Mouse (Mus musculus) layer of hippocampus, adult 11-12 months (tissue): ENCODE data around the gene Zfp385a.

Source experiments
- DNase-seq: peaks from one replicate; pipeline ENCODE4 v3.0.0; 2022; ENCODE audit warnings: low spot score

Gene Zfp385a

DNA sequence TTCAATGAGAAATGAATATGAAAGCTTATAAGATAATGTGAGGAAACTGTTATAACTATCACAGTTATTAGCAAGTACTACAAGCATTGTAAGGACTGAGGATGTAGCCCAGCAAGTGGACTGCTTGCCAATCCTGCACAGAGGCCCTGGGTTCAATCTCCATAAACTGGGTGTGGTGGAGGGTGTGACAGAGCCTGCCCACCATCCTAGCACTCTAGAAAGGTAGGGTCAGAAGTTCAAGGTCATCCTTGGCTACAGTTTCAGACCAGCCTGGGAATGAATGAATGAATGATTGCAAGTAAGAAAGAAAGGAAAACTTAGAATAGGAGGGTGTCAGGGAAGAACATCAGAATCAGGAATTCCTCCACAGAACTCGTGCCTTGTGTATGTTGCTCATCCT lies 23.9 kb upstream of the Zfp385a start:
- no peak for DNase-seq

DNA sequence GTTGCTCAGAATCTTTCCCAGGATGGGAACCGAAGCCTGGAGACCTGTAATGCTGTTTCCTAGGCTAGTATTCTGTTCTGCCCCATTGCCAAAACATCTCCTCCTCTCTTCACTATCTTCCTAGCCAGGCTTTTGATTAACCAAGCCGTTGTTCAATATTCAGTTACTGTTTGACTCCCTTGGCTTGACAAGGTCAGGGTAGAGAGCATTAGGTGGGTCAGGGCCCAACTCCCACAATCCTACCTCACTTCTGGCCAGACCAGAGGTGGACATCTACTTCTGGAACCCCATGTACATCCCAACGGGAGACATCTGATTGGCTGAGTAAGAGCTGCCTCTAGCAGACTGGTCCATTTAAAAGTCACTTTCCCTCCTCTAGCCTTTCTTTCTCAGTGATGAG lies 23.1 kb upstream of the Zfp385a start:
- DNase-seq, result no peak

DNA sequence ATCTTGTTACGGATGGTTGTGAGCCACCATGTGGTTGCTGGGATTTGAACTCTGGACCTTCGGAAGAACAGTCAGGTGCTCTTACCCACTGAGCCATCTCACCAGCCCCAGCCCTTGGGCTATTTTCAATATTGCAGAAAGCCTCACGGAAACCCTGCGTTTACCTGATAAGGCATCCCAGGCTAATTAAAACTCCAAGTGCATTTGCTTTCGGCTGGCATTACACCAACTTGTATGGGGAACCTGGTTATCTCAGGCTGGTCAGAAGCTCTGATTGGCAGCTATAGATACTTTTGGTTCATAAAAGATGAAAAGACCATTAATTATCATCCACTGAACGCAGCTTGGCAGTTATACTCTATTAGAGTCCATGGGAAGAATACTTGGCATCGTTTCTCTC lies 22.4 kb upstream of the Zfp385a start:
- no peak for DNase-seq

DNA sequence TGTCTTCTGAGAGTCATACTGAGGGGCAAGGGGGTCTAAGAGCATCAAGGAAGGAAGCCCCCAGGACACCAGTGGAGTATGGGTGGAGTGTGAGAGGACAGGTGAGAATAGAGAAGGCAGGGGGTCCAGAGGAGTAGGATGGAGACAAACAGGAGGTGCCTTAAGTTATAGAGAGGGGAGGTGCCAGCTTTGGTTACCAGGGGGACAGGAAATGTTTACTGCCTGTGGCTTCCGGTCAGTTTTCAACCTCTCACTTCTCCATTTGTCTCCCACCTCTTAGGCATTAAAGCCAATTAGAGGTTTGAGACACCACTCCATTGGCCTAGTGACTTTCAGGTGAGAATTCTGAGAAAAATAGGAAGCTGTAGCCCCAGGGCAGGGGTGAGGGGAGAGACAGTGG lies 21.4 kb upstream of the Zfp385a start:
- no peak for DNase-seq

DNA sequence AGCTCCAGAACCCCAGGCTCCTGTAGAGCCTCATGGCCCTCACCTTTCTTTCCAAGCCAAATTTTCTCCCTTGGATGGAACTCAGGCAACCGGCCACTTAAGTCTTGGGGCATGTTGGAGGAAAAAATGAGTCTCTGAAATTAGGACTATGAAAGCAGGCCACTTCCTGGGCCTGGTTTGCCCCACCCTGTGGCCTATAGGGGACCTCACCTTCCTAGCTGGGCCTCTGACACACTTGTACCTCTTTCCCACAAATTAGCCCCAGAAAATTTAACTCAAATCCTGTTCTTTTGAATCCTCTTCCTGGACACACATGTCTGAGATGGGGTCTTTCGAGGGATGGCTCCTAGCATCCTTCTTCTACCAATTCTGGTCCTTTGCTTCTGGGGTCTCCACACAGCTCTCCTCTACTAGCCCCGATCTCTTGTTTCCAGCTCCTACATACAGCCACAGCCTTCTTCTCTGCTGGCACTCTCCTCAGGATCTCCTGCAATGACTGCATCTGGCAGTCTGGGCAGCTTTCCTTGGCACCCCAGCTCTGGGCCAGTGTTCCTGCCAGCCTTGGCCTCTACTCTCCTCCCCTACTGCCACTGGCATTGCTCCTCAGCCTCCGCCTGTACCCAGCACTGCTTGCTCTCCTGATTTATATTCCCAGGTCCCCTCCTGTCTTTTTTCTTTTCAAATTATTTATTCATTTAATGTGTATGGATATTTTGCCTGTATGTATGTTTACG lies 20.1 kb upstream of the Zfp385a start:
- DNase-seq, result no peak

DNA sequence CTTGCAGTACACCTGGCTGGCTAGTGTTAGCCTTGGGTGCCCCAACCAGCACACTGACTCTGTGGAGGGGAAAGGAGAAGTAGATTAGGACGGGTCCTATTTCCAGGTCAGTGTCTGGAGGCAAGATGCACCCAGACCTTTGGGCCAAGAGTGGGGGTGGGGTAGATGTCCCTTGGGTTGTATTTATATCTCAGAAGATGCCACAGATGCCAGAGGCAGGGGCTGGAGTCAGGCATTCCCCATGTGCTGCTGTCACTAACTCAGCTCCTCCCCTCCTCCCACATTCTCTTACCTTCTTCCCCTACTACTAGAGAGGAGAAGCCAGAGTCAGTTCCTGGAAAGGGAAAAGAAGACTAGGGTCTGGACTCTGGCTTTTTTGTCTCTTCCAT lies 19.2 kb upstream of the Zfp385a start:
- DNase-seq, result no peak

DNA sequence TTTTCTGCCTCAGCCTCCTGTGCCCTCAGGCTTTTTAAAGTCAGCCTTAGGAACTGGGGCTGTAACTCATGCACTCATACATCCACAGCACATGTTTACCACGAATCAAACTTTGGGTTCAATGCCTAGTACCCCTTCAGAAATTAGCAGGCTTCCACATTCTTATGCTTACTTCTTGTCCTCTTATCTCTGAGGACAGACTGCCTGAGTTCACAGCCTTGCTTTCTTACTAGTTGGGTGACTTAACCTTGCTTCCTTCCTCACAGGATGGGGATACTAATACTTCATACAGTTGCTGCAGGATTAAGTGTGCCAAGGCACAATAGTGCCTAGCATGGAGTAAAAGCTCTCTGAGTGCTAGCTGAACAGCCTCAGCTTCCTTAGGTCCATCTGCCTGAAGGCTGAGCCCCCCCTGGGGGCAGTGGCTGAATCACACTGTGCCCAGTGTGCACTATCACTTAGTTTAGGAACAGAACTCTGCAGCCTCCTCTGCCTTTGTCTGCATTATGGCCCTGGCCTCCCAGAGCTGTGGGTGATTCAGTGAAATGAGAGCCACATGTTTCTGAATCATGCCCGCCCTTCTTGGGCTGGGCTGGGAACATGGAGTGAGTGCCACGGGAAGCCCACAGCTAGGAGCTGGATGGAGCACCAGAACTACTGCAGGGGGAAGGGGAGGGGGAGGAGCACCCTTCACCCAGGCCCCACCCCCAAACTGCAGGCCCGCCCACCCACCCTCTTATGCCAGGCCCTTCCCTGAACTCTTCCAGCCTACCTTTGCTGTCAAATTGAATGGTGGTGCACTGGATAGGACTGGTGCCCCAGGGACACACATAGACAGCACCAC lies 18.6 kb upstream of the Zfp385a start:
- DNase-seq, result no peak

DNA sequence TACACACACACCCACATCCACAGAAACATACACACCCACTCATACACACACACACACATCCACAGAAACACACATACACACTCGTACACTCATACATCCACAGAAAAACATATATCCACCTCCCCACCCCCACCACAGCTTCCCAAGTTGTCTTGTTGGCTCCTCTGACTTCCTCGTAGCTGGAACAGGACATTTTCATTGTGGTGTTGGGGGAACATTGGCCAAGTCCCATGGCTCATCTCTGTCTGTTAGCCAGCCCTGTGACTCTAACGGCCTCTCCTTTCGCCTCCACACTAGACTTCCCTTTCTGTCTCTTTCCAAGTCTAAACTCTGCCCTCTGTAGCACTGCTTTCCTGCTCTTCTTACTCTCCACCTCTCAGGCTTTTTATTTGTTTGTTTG lies 17.9 kb upstream of the Zfp385a start:
- DNase-seq, result no peak

DNA sequence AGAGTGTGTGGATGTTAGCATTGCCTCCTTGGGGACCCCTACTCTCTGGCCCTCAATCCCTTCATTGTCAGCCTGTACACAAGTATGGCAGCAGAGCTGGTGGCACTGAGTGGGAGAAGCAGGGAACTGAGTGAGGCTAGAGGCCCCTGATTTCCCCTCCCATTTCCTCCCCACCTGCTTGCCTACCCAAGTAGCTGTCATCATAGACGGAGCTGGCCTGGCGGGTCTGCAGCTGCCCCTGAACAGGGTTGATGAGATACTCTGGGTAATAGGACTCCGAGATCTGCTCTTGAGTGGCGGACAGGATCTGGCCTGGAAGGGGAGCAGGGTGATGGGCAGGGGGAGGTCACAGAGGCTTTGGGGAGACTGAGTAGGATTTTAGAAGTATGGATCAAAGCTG lies 16.2 kb upstream of the Zfp385a start:
- DNase-seq, result no peak

DNA sequence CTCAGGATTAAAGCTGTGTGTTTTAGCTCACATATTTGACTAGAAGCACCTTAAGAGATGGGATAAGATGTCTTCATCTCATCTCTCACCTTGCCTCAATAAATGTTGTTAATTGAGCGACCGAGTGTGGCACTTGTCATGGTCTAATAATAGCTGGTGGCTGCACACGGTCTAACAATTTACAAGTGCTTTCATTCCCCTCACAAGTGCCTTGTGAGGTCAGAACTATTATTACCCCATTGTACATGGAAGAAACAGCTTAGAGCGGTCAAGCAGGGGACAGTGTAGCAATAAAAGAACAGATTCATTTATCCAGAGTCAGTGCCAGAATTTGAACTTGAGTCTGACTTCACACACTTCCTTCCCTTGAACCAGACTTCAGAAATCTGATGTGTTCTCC lies 15.5 kb upstream of the Zfp385a start:
- DNase-seq, result no peak

DNA sequence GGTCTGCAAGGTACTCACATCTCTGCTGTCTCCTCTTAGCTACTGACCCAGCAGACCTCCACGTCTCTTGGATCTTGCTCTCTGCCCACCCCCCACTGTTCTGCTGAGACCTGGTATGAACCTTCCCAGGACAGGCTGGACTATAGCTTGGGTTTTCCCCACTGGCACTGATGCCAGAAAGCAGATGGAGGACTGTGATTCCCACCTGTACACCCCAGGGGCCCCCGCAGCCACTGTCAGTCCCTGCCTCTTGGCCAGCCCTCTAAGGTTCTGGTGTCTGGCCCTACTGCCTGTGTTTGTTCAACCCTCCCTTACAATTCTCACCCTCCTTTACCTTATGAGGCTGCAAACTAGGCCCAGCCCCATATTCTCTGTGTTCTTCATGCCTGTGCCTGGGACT lies 14.8 kb upstream of the Zfp385a start:
- DNase-seq, result no peak

DNA sequence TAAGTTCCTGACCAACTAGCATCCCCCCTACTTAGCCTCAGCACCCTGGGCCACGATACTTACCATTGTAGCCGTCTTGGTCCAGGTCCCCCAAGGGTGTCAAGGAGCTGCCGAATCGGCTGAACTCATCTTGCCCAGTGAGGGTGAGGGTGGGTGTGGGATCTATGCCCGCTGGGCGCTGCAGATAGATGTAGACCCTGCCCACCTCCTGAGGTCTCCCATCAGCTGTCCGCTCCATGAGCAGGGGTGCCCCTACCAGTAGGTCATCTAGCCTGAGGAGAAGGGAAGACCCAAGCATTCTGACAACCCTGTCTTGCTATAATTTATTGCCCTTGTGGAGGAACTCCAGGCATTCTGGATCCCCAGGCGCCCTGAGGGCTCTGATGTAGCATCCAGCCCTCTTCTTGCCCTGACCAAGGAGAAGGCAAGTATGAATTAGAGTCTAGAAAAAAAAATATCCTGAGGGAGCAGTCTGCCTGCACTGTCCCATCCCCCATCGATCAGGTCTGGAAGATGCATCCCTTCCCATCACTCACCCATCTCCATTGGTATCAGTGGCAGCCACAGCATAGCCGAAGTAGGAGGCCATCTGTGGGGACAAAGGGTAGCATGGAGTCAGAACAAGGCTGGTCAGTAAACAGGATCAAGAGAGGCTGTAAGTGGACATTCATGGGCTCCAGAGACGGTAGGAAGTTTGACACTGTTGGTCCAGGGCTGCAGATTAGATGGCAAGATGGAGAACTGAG lies 13.8 kb upstream of the Zfp385a start:
- no peak for DNase-seq

DNA sequence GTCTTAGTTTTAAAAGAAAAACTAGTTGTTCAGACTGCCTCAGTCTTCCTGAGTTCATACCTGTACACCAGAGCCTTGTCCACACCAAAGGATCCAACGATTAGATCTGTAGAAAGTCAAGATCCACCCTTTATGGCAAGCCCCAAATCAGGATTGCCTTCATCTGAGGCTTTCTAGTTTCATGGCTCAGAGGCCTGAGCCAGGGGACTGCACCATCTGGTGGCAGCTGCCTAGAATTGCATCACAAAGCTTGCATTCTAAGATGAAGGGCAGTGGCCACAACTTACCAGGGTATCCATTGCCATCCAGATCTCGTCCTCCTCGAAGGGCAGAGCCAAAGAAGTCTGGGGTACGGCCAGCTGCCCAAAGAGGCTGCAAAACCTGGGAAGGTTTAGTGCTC lies 13.0 kb upstream of the Zfp385a start:
- DNase-seq, result no peak

DNA sequence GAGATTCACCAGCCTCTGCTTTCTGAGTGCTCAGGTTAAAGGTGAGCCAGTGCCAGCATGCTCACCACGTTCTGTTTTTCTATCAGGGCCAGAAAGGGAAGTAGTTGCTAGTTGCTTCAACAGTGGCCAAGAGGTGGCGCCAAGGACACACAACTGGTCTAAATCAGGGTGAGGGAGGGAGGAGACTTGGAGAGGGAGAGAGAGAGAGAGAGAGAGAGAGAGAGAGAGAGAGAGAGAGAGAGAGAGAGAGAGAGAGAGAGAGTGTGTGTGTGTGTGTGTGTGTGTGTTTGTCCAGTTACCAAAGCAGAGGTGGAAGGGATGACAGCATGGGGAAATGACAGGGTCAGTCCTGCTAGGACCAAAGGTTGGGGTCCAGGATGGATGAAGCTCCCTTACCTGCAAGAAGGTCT lies 7.4 kb upstream of the Zfp385a start:
- DNase-seq, result peak; percentile 68

DNA sequence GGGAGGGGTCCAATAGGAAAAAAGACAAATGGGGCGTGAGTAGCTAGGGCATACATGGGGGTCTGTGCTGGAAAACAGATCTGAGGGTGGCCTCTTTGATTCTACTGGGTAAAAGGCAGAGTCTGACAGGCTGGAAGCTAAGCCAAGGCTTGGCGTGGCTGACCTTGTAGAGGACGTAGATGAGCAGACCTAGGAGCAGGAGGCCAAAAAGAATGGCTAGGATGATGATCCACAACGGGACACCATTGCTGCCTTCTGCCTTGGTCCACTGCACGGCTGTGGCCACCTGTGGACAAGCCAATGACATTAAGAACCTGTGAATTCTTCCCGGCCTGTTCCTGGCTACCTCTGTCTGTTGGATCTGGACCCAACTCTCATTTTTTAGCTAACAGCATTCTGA lies 5.9 kb upstream of the Zfp385a start:
- DNase-seq, result no peak

DNA sequence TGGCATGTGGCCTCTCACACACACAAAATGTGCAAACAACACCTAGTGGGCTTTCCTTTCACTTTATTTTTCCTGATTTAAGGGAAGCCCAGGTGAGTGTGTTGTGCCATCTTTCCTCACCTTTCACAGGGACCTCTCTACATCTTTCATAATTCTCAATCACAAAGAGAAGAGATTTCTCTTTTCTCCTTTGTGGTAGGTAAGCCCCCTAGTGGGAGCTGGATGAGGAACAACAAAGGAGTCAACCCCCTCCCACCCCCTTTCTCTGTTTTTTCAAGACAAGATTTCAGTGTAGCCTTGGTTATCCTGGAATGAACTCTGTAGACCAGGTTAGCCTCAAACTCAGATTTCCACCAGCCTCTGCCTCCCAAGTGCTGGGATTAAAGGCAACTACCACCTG lies 3.7 kb upstream of the Zfp385a start:
- no peak for DNase-seq

DNA sequence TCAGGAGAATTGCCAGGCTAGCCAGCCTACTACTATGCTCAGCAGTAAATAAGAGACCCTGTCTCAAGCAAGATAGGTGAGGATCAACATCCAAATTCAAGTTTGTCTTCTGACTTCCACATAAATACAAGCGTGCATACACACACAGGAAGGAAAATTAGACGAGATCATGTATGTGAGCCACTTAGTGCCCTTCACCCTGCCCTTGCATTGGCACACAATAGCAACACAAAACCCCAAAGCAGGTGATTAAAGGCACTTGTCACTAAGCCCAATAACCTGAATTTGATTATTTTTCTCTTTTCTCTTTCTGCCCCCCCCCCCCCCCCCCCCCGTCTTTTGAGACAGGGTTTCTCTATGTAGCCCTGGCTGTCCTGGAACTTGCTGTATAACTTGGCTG lies 3.1 kb upstream of the Zfp385a start:
- DNase-seq, result no peak

DNA sequence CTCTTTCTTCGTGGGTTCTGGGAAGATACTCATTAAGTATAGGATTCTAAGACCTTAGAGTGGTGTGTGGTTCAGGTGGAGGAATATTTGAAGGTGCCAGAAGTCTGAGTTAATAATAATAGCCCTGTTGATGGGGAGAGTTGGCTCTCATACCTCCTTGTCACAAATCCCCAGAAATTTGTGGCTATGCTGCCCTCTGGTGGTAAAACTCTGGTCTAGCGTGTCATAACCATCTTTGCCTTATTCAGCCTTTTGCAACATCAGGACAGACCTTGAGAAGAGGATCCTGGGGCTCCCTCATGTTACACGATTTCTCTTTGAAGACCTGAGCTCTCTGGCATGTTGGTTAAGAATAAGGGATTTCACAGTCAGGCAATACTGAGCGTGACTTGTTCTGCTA lies 2.5 kb upstream of the Zfp385a start:
- DNase-seq, result peak; percentile 85

DNA sequence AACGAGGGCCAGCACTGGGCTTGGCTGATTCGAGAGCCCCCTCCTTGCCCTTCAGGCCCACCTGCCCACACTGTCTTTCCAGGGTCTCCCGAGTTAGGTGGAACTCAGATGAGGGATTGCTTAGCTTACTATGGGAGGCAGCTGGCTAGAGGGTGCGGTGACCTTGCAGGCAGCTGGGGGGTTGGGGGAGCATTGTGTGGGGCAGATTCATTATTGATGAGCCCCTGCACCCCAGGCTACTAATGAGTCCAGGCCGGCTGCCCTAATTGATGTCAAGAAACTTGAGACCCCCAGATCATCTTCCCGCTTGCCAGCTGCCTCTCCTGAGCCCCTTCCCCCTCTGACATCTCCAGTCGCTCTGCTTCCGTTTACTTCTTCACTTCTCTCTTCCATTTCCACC lies 1.7 kb upstream of the Zfp385a start:
- no peak for DNase-seq

DNA sequence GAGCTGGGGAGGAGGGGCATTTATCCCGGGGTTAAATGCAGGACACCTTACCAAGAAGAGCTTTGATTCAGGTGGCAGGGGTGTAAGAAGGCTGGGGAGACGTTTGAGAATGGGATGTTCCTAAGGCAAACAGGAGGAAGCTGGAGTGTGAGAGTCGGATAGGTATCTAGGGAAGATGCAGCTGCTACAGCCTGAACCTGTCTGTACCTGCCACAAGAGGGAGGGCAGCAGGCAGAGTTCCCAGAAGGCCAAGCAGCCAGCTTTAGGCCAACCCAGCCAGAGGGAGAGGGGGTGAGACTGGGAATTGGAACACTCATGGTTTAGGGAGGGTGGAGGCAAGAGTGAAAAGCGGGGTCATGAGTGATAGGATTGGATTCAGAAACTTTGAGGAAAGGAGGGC lies 893 bp upstream of the Zfp385a start:
- DNase-seq, result no peak

DNA sequence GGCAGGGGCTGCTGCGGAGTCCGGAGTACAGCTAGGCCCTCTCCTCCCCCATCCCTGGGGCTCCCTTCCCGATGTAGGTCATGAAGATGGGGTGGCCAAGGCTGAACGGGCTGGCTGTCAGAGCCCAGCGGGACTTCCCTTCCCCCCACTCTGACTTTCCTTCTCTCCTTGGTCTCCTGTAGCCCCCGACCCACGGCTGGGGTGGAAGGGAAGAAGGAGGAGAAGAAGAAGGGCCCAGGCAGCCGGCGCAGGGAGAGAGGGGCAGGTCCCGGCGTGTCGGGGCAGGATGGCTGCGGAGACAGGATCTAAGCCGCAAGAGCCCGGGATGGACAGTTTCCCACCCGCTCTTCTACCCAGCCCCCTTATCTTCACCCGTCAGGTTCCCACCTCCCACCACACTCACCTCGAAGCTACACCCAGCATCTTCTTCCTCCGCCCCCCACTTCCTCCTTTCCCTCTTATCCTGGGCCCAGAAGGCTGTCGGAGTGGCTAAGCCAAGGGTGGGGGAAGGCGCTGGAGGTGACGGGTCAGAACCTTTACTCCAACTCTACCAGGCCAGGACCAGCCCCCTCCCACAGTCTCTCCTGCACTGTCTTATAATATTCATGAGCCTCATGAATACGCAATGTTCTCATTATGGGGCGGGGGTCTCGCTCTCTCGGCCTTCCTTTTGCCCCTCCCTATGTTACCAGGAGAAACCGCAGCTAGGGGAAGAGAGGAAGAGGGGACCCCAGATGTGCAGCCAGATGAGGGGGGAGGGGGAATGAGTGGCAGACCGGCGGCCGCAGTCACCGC lies 530 bp downstream of the Zfp385a start:
- peak; percentile 17 for DNase-seq

DNA sequence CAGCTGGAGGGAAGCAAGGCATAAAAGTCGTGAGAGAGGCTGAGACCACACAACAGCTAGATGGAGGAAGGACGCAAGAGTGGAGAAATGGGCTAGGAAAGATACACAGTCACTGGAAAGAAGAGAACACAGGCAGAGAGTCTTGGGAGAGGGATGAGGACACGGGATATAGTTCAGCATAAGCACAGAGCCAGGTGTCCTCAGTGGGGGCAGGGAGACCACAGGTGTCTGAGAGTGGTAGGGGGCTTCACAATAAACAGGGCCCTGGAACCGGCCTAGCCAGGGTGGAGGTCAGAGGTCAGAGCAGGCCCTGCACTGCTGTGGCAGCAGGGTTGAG lies 1.1 kb downstream of the Zfp385a start:
- DNase-seq, result no peak
